Mouse (Mus musculus) left cerebral cortex, postnatal 4 days (tissue): ENCODE measurements at regions not wholly inside any gene's neighbourhood (a gene's known extent, or its start where the extent isn't known, plus 50 kb on each side); places are given as distances from the start of the nearest gene placed in this dataset.
"Not testable (repeated sequence)": the region's sequence is repeated elsewhere in the genome, so short reads cannot be mapped to it uniquely, and the experiment has no call there.

ENCODE experiments used
- DNase-seq: peaks from one replicate; pipeline ENCODE4 v3.0.0-alpha.2; 2022
- intact Hi-C: fragments of 180-260 bp; cut with DNase I; formaldehyde crosslinking; loops from one replicate; pipeline ENCODE4 v1.15.1; 2025

DNA sequence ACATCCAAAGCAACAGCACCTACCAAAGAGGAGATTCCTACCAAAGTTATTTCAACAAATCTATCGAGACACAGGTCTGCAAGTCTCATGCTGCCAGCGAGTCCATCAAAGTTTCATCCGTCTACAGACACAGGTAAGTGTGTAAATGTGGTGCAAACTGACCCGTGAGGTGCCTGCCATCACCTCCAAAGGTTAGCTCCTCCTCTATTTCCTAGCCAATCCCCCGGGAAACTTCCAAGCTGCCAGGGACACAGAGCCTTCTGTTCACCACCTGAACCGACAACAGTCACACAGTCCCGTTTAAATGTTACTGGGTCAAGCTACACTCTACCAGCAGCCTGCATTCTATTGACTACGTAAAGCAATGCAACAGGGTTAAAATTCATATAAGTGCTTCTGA lies 113.5 kb downstream of the Snurf start:
- DNase-seq, intact Hi-C loops: not testable (repeated sequence)

GRCm38 (mm10) chr7:59858480-59858879 lies 146.4 kb downstream of the Snurf start:
- intact Hi-C loops = not testable (repeated sequence)
- peak; percentile 0 for DNase-seq
